Mouse (Mus musculus): Measurements from ENCODE around the gene Slc17a2.
A peak's percentile ranks its signal among the peaks of the same experiment; 100 is the strongest.
"Not testable (repeated sequence)": the region's sequence is repeated elsewhere in the genome, so short reads cannot be mapped to it uniquely, and the experiment has no call there.

Slc17a2 gene

DNA sequence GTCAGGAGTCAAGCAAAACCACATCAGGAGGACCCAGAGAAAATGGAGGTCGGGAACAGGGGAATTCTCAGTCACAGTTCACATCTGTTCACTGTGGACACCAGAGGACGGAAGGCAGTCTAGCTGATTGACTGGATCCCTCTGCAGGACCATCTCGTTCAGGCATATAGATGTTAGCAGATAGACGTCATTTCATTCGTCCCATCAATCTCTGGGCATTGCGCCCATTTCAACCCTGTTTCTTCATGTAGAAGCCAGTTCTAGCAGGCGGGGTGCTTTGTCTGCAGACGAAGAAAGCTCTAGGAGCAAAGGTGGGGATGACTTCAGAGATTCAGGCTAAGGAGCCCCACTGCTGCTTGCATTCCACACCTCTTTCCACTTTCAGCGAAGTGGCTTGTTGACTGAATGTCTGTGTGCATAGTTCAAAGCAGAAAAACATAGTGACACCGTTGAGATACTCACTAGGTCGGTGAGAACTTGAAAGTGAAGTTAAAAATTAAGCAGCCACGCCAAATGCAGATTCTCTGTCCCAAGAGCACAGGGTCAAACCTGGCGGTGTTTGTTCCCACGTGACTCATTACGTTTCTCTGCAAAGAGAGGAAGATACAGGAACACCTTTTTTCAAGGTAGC lies at the start of gene Slc17a2:
Slc17a2 (plus strand) TSS at position 572 of the 631 bp plus-strand sequence.
- DNase-seq = no peak

DNA sequence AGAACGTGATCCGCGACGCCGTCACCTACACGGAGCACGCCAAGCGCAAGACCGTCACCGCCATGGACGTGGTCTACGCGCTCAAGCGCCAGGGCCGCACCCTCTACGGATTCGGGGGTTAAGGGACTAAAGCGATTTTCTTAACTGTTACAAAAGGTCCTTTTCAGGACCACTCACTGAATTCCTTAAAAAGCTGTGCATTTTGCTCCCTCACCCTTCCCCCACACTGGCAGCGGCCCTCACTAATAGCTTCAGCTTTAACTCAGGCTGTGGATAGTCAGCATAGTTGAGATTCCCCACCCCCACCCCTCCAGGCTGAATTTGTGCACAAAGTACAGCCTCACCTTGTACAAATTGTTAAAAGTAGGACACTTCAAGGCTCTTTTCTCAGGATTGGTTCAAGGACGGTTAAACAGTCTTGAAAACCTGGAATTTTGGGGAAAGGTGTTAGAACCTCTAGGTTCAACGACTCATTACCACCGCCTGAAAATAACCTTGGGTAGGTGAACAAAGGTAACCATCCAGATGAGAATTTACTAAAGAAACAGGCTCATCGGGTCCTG lies 49.5 kb upstream of the Slc17a2 start:
- no peak for DNase-seq

DNA sequence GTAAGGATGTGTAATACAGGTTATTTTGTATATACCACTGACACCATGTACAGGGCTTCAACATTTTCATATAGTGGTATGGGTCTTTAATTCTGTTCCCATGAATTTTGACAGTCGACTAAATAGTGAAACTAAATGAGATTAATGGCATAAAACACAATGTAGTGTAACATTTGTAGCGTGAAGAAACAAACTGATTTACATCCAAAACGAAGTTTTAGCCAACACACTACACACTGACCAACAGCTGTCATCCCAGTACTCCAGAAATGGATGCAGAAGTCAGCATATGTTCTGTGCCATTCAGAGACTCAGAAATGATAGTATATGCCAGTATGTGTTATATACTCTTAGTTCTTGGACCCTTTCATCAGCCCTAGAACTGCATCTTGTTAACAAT lies 48.9 kb upstream of the Slc17a2 start:
- no peak for DNase-seq

DNA sequence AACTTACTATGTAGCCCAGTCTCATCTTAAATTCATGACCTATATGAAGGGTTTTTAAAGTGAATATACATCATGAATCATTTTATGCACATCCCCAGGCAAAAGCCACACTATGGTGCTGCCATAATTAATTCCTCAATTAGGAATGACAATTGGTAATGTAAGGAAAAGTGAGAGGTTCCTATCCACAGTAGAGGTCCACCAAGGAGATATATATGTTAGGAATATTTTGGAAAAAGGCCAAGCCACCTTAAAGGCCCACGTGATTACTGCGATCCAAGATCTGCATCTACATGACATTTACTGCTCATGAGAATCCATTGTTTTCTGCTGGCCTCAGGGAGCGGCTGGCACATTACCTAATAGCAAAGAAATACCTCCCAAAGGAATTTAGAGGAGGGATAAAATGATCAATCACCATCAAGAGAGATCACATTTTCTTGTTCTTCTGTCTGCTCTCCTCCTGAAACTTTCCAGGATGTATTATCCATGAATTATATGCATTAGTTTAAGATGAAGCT lies 47.5 kb upstream of the Slc17a2 start:
- no peak for DNase-seq

DNA sequence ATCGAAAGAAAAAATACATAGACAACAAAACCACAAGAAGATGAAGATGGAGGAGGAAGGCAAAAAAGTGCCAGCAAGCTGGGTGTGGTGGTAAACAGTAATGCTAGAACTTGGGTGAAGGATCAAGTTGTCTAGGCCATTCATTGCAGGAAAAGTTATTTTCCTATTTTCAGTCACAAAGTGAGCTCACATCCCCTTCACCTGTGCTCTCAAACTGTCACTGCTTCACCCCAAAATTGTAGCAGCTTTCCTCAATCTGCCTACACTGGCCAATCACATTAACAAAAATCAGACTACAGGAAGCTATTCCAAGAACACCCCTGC lies 46.9 kb upstream of the Slc17a2 start:
- no peak for DNase-seq

DNA sequence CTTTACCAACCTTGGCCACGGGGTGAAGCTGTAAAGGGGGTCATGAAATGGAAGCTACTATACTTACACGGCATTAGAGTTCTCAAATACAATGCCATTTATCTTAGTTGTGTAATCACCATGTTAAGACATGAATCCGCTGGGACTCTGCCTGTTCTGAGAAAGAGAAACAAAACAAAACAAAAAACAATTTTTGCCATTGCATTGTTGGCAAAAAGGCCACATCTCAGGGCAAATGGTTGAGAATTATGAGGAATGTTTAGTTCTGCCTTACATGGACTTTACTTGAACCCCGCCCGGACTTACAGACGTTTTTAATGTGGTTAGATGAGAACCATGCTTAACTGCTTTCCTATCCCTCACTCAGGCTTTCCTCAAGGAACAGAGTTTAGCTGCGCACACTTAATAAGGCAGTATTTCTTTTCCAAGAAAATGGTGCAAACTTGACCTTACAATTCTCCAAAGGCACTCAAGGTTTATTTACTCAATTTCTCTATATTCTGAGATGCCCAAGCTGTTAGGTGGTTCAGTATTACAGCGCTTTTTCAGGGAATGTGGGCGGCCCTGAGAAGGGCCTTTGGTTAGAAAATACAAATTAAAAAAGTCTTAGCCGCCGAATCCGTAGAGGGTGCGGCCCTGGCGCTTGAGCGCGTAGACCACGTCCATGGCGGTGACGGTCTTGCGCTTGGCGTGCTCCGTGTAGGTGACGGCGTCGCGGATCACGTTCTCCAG lies 46.4 kb upstream of the Slc17a2 start:
- DNase-seq = no peak

DNA sequence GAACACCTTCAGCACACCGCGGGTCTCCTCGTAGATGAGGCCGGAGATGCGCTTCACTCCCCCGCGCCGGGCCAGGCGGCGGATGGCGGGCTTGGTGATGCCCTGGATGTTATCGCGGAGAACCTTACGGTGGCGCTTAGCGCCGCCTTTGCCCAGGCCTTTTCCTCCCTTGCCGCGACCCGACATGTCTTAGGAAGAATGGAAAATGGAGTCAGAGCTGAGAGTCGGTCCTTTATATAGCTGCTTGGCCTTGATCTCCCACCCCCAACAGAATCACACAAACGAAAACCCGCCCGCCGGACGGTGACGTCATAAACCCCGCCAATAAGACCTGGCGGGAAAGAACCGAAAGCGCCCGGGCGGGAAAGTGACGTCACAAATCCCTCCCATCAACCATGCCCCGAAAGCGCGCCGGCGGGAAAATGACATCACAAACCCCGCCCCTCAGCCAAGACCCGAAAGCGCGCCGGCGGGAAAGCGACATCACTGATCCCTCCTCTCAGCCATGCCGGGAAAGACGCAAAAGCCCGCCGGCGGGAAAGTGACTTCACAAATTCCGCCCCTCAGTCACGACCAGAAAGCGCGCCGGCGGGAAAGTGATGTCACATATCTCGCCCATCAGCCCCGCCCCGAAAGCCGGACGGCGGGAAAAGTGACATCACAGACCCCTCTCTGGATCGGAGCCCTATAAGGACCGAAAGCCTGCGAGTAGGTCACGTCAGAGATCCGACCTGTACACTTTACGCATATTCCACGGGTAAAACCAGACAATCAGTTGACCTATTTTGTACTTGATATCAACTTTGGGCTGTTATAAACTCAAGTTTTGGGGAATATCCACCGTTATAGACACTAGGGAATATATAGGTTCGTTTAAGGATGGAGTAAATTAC lies 45.6 kb upstream of the Slc17a2 start, which contains the start of gene Hist1h4a:
Hist1h4a (minus strand) TSS at position 259 of the 893 bp plus-strand sequence.
- DNase-seq = peak; percentile 100

DNA sequence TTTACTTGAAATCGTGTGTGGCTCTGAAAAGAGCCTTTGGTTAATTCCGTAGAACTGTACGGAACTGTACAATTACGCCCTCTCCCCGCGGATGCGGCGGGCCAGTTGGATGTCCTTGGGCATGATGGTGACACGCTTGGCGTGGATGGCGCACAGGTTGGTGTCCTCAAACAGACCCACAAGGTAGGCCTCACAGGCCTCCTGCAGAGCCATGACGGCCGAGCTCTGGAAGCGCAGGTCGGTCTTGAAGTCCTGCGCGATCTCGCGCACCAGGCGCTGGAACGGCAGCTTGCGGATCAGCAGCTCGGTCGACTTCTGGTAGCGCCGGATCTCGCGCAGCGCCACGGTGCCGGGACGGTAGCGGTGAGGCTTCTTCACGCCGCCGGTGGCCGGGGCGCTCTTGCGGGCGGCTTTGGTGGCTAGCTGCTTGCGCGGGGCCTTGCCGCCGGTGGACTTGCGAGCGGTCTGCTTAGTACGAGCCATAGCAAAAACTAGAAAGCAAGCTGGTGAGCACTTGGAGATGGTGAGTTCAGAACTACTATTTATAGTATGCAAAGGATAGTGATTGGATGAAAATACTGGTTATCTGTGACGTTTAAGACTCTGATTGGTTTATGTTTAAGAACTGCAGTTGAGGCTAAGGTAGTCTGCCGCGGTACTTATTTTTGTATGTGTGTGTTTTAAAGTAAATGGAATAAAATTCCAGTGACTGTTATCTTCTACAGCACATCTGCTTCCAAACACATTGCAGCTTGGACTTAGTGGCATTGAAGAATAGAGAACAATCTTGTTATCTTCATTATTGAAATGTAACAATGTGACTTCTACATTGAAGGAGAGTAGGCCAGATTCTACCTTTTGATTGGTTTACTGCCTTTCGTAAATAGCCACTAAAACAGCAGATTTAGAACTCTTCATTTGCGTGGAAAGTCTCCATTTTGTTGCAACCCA lies 44.6 kb upstream of the Slc17a2 start, which contains the start of gene Hist1h3a:
Hist1h3a (minus strand) TSS at position 516 of the 951 bp plus-strand sequence.
- peak; percentile 96 for DNase-seq

DNA sequence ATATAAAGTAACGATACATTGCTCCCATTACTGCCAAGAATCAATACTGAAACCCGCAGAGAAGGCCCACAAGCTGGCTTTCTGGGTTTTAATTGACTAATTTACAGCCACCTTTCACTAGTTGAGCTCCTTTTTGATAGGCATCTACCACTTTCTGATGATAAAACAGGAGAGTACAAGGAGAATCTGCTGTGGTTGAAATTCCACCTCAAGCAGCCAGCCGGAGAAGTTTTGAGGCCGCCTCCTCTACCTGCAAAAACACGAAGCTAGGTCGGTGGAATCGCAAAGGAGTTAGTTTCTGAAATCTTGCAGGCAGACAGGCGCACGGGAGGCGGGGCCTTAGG lies 43.6 kb upstream of the Slc17a2 start:
- no peak for DNase-seq

DNA sequence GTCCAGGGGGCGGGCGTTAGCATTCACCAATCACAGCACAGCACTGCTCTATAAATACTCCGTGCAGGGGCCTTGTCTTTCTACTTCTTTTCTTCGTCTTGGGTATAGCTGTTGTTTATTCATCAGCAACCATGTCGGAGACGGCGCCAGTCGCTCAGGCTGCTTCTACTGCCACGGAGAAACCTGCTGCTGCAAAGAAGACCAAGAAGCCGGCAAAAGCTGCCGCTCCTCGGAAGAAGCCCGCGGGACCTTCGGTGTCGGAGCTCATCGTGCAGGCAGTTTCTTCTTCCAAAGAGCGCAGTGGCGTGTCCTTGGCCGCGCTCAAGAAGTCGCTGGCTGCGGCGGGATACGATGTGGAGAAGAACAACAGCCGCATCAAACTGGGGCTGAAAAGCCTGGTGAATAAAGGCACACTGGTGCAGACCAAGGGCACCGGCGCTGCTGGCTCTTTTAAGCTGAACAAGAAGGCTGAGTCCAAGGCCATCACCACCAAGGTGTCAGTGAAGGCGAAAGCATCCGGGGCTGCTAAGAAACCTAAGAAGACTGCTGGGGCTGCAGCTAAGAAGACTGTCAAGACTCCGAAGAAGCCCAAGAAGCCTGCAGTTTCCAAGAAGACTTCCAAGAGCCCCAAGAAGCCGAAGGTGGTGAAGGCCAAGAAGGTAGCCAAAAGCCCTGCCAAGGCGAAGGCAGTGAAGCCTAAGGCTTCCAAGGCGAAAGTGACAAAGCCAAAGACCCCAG lies 43.0 kb upstream of the Slc17a2 start, which contains the start of gene Hist1h1a:
Hist1h1a (plus strand) TSS at position 81 of the 738 bp plus-strand sequence.
- DNase-seq = peak; percentile 98

DNA sequence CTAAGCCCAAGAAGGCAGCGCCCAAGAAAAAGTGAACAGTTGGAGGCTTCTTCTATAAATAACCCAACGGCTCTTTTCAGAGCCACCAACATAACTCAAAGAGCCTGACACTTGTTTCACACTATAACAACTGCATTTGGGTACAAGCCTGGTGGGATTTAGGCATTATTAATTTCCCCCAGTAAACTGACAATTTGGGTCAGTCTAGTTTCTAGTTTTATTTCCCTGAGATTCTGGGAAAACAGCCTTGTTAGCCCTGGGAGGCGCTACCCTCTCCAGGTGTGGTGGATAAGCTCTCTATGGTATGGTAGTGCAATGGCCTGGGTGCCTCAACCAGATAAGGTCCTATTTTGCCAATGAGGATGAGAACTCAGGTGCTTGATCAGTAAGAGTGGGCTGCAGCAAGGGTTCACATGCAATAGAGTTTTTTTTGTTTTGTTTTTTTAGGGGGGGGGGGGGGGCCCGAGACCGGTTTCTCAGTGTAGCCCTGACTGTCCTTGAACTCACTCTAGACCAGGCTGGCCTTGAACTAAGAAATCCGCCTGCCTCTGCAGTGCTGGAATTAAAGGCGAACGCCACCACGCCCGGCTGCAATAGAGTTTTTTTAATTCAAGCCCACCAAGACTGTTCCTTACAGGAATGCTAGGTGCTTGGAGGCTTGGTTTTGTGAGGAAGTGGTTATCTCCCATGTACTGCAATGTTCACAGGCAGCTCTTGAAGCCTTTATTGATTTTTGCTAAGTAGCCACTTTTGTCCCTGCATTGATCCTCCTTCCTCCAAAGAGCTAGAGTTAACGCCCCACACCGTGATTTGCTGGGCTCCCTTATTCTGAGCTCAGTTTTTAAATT lies 42.2 kb upstream of the Slc17a2 start:
- peak; percentile 57 for DNase-seq

DNA sequence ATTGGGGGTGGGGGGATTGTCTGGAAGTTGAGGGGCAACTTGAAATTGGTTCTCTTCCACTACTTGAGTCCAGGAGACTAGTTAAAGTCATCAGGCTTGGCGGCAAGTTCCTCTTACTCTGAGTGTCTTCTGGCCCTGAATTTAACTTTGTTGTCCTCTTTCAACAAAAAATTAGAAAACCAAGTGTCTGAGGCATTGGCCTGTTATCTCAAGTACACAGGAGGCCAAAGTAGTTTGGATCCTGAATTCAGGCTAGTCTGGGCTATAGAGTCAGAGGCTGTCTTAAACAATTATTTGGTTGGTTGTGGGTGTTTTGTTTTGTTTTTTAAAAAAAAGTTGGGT lies 41.6 kb upstream of the Slc17a2 start:
- no peak for DNase-seq

DNA sequence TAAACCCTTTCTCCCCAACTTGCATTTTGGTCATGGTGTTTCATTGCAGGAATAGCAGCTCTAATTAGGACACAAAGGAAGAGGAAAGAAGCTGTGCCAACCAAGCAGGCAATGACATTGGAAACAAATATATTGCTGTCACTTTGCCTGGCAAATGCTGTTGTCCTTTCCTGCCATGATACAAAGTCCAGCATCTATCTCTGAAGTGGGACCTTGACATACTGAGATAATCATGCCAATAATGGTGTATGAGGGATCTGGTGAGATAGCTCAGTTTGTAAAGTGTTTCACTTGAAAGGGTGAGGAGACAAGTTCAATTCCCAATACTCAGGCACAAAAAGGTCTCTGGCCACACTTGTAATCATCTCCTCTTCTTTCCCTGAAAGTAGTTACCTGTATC lies 40.0 kb upstream of the Slc17a2 start:
- DNase-seq = no peak

DNA sequence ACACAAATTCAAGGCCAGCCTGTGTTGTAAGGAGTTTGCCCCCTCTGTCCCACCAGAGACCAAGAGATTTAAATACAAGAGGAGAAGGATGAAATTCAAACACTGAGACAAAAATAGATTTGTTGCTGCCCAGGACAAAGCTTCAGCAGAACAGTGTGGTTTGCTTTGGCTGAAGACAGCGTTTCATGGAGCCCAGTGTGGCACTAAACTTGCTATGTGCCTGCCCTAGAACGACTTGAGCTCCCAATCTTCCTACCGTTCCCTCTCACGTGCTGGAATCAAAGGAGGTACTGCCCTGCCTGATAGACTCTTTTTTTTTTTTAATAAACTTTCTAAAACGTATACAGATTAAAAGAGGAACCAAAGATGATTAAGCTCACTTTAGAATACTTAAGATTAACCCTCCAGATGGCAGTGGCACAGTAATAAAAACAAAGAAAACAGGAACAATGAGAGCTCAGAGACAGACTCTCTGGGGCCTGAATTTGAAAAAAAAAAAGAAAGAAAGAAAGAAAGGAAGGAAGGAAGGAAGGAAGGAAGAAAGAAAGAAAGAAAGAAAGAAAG lies 37.9 kb upstream of the Slc17a2 start:
- DNase-seq = peak; percentile 56

DNA sequence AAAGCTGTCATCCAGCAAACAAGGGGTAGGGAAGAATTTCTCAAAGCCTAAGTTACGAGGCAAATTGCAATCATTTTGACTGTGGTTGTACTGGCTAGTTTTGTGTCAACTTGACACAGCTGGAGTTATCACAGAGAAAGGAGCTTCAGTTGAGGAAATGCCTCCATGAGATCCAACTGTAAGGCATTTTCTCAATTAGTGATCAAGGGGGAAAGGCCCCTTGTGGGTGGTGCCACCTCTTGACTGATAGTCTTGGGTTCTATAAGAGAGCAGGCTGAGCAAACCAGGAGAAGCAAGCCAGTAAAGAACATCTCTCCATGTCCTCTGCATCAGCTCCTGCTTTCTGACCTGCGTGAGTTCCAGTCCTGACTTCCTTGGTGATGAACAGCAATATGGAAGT lies 37.2 kb upstream of the Slc17a2 start, which contains the start of gene Trim38:
Trim38 (plus strand) TSS at position 301 of the 400 bp plus-strand sequence.
- not testable (repeated sequence) for DNase-seq

DNA sequence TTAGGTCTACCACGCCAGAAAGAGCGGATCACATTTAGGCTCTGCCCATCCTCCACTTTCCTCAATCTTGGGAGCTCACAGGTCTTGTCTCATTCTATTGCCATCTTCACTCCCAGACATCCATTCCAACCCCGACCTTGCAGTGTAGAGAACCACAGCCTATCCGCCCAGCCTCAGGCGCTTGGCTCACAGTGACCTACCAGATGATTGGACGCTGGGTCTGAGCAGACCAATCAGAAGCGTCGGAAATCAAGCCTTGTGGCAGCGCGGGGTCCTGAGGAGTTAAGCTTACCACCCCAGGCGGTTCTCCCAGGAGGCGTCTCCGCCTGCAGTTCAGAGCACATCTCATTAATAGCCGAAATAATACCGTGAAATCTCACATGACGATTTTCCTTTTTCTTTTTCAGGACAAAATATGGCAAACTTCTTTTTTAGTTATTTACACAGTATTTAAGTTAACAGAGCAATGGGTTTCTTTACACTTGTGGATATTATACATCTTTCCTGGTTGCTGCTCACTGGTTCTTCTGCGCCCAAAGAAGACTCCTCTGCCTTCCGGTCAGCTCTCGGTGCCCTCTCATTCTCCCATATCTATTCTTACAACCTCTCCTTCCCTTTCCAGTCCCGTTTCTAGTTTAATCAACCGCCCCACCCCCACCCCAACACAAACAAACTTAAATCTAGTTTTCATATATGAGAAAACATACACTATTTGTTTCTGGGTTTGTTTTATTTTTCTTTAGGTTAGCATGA lies 34.1 kb upstream of the Slc17a2 start:
- DNase-seq = peak; percentile 95

DNA sequence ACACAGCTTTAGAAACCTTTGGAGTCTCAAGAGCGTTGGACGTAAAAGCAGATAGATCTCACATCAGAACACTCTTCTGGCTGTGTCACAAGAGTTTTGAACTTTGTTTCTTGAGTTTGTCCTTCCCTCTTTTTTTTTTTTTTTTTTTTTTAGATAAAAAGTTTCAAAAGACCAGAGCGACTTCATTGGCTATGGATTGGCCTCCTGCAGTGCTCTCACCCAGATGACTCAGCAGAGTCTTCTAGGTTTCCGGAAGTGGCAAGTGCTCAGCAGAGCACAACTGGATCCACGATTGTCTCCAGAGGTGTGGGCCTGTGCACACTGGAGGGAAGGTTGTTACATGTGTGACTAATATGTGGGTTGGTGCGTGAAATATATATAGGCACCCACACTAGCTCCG lies 28.5 kb upstream of the Slc17a2 start:
- peak; percentile 69 for DNase-seq

DNA sequence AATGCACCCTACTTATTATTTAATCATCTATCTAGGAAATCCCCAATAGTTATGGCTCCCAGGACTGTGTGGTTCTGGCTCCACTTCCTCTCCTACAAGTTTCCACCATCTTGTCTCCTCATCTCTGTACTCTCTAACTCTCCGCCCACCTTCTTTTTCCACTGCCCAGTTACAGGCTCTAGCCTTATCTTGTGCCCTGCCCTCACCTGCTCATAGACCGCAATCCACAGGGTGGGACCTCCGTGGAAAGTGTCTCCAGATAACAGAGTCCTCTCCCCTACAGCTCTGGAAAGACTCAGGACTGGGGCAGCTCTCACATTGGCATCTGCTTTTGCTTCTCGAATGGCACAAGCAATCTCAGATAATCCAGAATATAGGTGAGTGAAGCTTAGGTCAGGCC lies 27.8 kb upstream of the Slc17a2 start:
- peak; percentile 72 for DNase-seq

DNA sequence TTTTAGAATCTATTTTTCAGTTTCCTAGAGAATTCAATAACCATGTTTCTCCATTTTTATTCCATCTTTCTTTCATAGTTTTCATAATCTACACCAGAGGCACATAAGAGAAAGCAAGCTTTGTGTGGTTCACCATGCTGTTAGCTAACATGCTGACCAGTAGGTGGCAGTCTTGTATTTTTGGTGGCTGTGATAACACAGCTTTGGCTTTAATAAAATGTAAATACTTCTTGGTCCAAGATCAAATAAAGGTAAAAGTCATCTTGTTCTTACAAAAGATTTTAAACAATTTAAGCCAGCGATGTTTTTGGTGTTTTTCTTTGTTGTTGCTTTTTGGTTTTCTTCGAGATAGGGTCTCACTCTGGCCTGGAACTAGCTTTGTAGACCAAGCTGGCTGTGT lies 14.3 kb upstream of the Slc17a2 start:
- DNase-seq = no peak
